Mouse (Mus musculus) MEL (cell line): Measurements from ENCODE around the gene Ckap2l.

Experiments
- GATA1 ChIP-seq: IDR thresholded peaks from 2 replicates; pipeline ENCODE4 v1.6.1; 2011; ENCODE audit warnings: low read depth, low read length, improper control_type of control experiment
- MAX ChIP-seq: IDR thresholded peaks from 2 replicates; pipeline ENCODE4 v1.6.1; 2011; ENCODE audit warnings: low read length, improper control_type of control experiment
- POLR2A ChIP-seq, 2 experiments: IDR thresholded peaks; 2 replicates each; pipeline ENCODE4 v1.6.1; 2011 to 2012; ENCODE audit warnings: low read length in 2 of 2, mild to moderate bottlenecking in 2 of 2, control low read depth in 1 of 2, improper control_type of control experiment in 1 of 2, low read depth in 1 of 2, moderate library complexity in 1 of 2; ENCODE audit not compliant: control insufficient read depth in 1 of 2, insufficient read depth in 1 of 2, poor library complexity in 1 of 2
- UBTF ChIP-seq: IDR thresholded peaks from 2 replicates; pipeline ENCODE4 v1.6.1; 2012; ENCODE audit warnings: low read depth, mild to moderate bottlenecking, inconsistent platforms, low read length, improper control_type of control experiment, moderate library complexity, borderline replicate concordance; ENCODE audit not compliant: insufficient read depth
- ZNF384 ChIP-seq: IDR thresholded peaks from 2 replicates; pipeline ENCODE4 v1.6.1; 2012; ENCODE audit warnings: low read depth, mild to moderate bottlenecking, inconsistent platforms, low read length, improper control_type of control experiment

DNA sequence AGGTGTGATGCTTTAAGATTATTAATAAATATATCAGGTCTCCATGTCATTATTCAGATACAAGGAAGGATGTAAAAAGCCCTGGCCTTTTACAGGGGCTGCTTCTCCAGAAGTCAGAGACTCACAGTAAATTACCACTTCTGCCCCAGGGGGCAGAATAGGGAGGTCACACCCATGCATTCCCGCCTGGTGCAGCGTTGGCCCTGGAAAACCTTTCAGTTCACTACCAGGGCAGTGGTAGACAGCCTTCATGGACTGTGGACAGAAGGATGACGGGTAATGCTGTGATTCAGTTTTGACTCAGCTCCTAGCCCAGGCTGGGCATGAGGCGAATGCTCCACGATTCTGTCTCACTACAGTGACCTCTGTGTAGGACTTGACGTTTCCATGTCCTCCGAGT is 50.6 kb downstream of the Ckap2l start:
- TF ChIP-seq GATA1 = no peak
- TF ChIP-seq POLR2A (IDR thresholded peaks at IDR 0.05; ENCODE audit: control insufficient read depth in 1 of 2, insufficient read depth in 1 of 2, low read depth in 1 of 2, low read length in 2 of 2, poor library complexity in 1 of 2) = no peak
- no peak for TF ChIP-seq ZNF384
- no peak for TF ChIP-seq UBTF
- TF ChIP-seq MAX = no peak
